Mouse (Mus musculus): ENCODE data around the gene Nubpl. TPM values are rescaled to one million over a fixed set of nuclear protein-coding genes. Genes with fewer than 3 reads are reported as not detected.

Nubpl gene
- total RNA-seq, 2 experiments from 2014 or later = 2.1 to 5.1 TPM

DNA sequence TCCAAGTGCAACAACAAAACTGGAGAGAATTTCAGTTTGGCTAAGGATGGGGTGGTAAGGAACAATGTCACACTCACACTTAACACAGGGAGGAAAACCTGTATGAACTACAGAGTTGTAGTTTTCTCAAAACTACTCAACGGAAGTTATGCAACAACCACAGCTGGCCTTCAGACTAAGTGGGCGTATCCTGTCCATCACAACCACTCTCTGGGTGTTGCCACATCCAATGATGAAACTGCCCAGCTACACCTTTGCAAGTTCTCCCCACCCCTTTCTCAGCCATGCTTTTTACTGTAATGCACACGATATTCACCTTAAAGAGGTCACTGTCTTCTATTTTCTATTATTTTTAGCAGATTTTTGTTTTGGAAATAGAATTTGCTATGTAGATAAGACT lies 217.3 kb downstream of the Nubpl start:
- ATAC-seq (replicated peaks; ENCODE audit: low FRiP score, poor library complexity, severe bottlenecking) = no peak

GRCm38 (mm10) chr12:52317635-52318034 lies 220.1 kb downstream of the Nubpl start:
- no peak for ATAC-seq (replicated peaks; ENCODE audit: low FRiP score, poor library complexity, severe bottlenecking)

DNA sequence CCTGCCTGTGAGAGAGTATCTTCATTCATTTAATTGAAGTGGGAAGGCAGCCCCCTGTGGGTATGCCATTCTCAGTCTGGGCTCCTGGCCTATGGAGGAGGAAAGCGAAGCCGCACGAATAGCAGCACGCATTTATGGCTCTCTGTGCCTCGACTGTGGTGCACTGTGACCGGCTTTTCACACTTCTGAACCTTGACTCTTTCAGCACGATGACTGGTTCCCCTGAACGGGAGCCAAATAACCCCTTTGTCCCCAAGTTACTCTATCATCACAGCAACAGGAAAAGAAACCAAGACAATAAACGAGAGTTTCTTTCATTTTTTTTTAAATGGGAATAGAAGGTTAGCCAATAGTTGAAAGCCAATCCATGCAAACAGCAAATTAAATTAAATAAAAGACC lies 220.9 kb downstream of the Nubpl start:
- ATAC-seq (replicated peaks; ENCODE audit: low FRiP score, poor library complexity, severe bottlenecking) = no peak

GRCm38 (mm10) chr12:52319156-52319555 lies 221.6 kb downstream of the Nubpl start:
- no peak for ATAC-seq (replicated peaks; ENCODE audit: low FRiP score, poor library complexity, severe bottlenecking)

- ATAC-seq (replicated peaks; ENCODE audit: low FRiP score, poor library complexity, severe bottlenecking) = no peak
Measured at GRCm38 (mm10) chr12:52328488-52328887, 231.0 kb downstream of the Nubpl start.

- no peak for ATAC-seq (replicated peaks; ENCODE audit: low FRiP score, poor library complexity, severe bottlenecking)
Measured at GRCm38 (mm10) chr12:52335142-52335765, 237.7 kb downstream of the Nubpl start.

GRCm38 (mm10) chr12:52338136-52338753 lies 240.7 kb downstream of the Nubpl start:
- ATAC-seq (replicated peaks; ENCODE audit: low FRiP score, poor library complexity, severe bottlenecking) = no peak

DNA sequence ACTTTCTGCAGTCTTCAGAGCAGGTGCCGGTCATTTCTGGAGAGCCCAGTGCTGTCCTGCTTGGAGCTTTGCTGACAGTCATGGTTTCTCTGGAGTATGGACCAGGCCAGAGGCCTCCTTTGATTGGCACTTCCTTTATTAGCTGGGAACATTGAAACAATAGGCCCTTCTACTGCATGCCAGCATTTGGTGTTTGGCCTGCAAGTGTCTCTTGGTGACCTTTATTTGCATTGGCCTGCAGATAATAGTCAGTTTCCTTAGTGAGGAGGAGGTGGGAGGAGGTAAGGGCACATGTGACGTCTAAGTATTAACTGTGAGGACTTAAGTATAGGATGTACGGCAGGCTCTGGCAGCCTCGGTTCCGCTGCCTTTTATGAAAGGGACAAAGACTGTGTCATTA lies 249.1 kb downstream of the Nubpl start:
- no peak for ATAC-seq (replicated peaks; ENCODE audit: low FRiP score, poor library complexity, severe bottlenecking)

- ATAC-seq (replicated peaks; ENCODE audit: low FRiP score, poor library complexity, severe bottlenecking) = no peak
Measured at GRCm38 (mm10) chr12:52350276-52350675, 252.7 kb downstream of the Nubpl start.

- ATAC-seq (replicated peaks; ENCODE audit: low FRiP score, poor library complexity, severe bottlenecking) = no peak
Measured at GRCm38 (mm10) chr12:52359484-52359883, 261.9 kb downstream of the Nubpl start.

DNA sequence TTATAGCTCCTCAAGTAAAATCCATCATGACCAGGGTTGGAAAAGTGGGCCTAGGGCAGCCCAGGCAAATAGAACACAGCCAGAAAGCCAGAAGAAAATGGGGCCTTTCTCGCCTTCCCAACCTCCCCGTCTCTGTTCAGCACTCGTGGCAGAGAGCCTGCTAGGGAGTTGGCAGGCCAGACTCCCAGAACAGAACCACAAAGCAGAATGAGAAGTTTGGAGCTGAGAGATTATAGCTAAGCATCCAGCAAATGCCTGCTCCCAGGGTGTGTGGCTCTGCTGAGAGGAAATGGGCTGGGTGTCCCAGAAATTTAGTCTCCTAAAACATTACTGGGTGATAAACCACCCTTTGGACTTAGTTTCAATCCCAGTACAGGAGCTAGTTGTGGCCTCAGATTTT lies 262.6 kb downstream of the Nubpl start:
- ATAC-seq (replicated peaks; ENCODE audit: low FRiP score, poor library complexity, severe bottlenecking) = no peak

DNA sequence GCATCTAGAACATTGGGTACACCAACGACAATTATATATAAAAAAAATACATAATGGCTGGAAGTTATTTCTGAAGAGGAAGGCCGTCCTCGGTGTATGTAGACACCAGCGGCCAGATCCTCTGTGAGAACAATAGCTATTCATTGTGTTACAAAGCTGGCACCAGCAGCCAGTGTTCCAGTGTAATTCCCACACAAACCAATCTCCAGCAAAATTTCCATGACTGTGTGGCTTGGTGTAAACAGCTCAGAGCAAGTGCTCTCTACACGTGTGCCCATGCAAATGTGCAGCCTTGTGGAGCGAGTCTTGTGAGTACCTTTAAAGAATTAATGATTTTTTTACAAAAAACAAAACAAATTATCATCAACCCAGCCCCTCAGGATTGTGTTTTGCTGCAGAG lies 263.7 kb downstream of the Nubpl start:
- no peak for ATAC-seq (replicated peaks; ENCODE audit: low FRiP score, poor library complexity, severe bottlenecking)

Other genes with a start within 250 kb of the Nubpl start
- gene Heatr5a, start 126.4 kb upstream of the Nubpl start, total RNA-seq (2015; ENCODE audit: low replicate concordance) = 41.8 and 60.4 TPM in 2 replicates
- gene Heatr5a, start 126.4 kb upstream of the Nubpl start, total RNA-seq (2017; ENCODE audit: low replicate concordance) = 48.5 and 54.7 TPM in 2 replicates
- 1.4 and 2.5 TPM in 2 replicates for gene Dtd2, start 91.2 kb upstream of the Nubpl start, total RNA-seq (2015; ENCODE audit: low replicate concordance)
- gene Dtd2, start 91.2 kb upstream of the Nubpl start, total RNA-seq (2017; ENCODE audit: low replicate concordance) = 3.5 and 7.5 TPM in 2 replicates
- gene Gpr33, start 69.7 kb upstream of the Nubpl start, total RNA-seq (2015; ENCODE audit: low replicate concordance) = not detected in 2 replicates
- not detected in 2 replicates for gene Gpr33, start 69.7 kb upstream of the Nubpl start, total RNA-seq (2017; ENCODE audit: low replicate concordance)